Mouse (Mus musculus) limb, embryonic 12.5 days (tissue): ENCODE results near the gene Mecom. TPM values are rescaled to one million over a fixed set of nuclear protein-coding genes. Genes with fewer than 3 reads are reported as not detected.
"Not testable (repeated sequence)": the region's sequence is repeated elsewhere in the genome, so short reads cannot be mapped to it uniquely, and the experiment has no call there.

Source experiments
- ATAC-seq: fragments of 200-750 bp; cut with Nextera tagmentation; 2 replicates; pipeline ENCODE4 v1.8.0; 2017; ENCODE audit warnings: low read depth, moderate TSS enrichment; ENCODE audit not compliant: insufficient number of reproducible peaks, insufficient read depth, low FRiP score, low TSS enrichment
- H3K27ac ChIP-seq: fragments of 300-500 bp; sonication (generic); 2 replicates; pipeline ENCODE4 v1.5.1; 2016; ENCODE audit warnings: mild to moderate bottlenecking, moderate library complexity
- H3K27me3 ChIP-seq: fragments of 300-500 bp; sonication (generic); 2 replicates; pipeline ENCODE4 v1.6.1; 2016; ENCODE audit warnings: mild to moderate bottlenecking, moderate library complexity
- H3K36me3 ChIP-seq: fragments of 300-500 bp; sonication (generic); 2 replicates; pipeline ENCODE4 v1.6.1; 2016; ENCODE audit warnings: mild to moderate bottlenecking, moderate library complexity
- H3K4me1 ChIP-seq: fragments of 300-500 bp; sonication (generic); replicated peaks from 2 replicates; pipeline ENCODE4 v1.6.1; 2016
- H3K4me2 ChIP-seq: fragments of 300-500 bp; sonication (generic); 2 replicates; pipeline ENCODE4 v1.6.1; 2016; ENCODE audit warnings: mild to moderate bottlenecking, moderate library complexity
- H3K4me3 ChIP-seq: fragments of 300-500 bp; sonication (generic); replicated peaks from 2 replicates; pipeline ENCODE4 v1.5.1; 2016; ENCODE audit warnings: mild to moderate bottlenecking
- H3K9ac ChIP-seq: fragments of 300-500 bp; sonication (generic); replicated peaks from 2 replicates; pipeline ENCODE4 v1.6.1; 2016; ENCODE audit warnings: mild to moderate bottlenecking, moderate library complexity
- H3K9me3 ChIP-seq: fragments of 300-500 bp; sonication (generic); 2 replicates; pipeline ENCODE4 v1.6.1; 2016; ENCODE audit warnings: mild to moderate bottlenecking, moderate library complexity
- WGBS: fragments of 180-500 bp; shearing (Covaris S2); methylation state at CpG from one replicate; pipeline ENCODE4 v1.1.7; 2016; 5-methylcytosine and 5-hydroxymethylcytosine counted together
- polyA plus RNA-seq: library from polyadenylated mRNA; unstranded; fragments of >200 nt; fragmentation: Nextera tagmentation; extraction: Ambion mirVana; gene quantifications from 2 replicates; pipeline ENCODE4 v1.2.1, GENCODE M21; 2016

The Mecom gene
- polyA plus RNA-seq, 1 experiment from 2014 or later = 187 TPM

DNA sequence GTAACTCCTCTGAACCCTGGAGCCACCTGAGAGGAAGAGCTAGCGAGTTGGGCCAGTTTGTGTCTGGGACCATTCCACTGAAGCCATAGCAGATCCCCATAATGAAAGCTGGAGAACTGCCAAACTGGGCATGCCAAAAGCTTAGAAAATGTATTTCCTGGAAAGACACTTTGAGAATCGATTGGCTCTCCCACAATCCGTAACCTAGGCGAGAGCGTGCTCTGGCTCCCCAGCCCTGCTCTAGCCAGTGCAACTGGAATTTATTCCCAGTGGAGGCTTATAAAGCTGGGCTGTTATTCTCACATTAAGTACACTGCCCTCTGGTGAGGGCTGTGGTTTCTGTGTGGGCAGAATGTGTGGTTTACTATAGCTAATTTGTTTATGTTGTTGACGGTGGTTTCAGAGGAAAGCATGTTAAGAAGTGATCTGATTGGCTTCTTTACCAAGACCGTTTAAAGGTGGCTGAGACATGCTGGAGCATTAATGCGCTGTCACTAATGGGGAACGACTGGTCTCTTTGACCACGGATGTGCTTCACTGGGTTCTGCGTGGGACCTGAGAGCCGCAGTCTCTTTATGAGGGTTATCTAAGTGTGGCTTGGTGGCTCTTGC is 301.3 kb downstream of the Mecom start:
- Histone ChIP-seq H3K4me3 (no peak overlapping the region), H3K27ac (peak overlapping the region; percentile 75), H3K9ac (no peak overlapping the region), H3K9me3 (no peaks in the 10 kb centered on the region), H3K27me3 (no peaks in the 10 kb centered on the region), H3K36me3 (no peaks in the 10 kb centered on the region), H3K4me1 (peaks cover 67% of the 10 kb centered on the region), H3K4me2 (0 out of 2 replicates have a peak overlapping the region, but pooled peaks have one; percentile 9)
- WGBS = 44% methylated on average over 12 of the region's 12 CpGs
- ATAC-seq = peak; percentile 49; the same call in 1 of the 2 replicates

- Histone ChIP-seq H3K9ac (no peak overlapping the region), H3K36me3 (no peaks in the 10 kb centered on the region), H3K27me3 (no peaks in the 10 kb centered on the region), H3K4me1 (peaks cover 67% of the 10 kb centered on the region), H3K9me3 (no peaks in the 10 kb centered on the region), H3K27ac (peak overlapping the region; percentile 75), H3K4me2 (no peak overlapping the region), H3K4me3 (no peak overlapping the region)
- no peak for ATAC-seq
- 54% methylated on average over 5 of the region's 5 CpGs for WGBS
Observed at GRCm38 (mm10) chr3:30245950-30246349, 301.9 kb downstream of the Mecom start.

DNA sequence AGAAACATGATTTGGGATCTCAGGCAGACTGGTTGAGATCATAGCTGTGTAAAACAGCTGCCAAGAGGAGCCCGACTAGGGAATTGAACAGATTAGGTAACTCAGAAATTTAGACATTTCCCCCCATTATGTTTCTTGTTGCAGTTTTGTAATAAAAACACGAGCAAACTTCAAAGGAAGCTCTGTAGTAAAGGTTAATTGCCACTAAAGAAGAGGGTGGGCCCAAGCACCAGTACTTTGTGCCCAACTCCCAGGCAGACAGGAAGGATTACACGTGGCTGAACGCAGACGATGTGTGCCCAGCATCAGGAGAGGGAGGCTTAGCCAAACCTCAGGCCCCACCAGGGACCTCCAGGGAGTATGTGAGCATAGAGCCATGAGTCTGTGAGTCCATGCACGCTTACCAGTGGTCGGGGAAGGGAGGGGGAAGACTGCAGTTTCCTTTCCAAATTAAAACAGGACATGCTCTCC is 303.4 kb downstream of the Mecom start:
- H3K27me3 ChIP-seq = no peaks in the 10 kb centered on the region
- H3K36me3 ChIP-seq = no peaks in the 10 kb centered on the region
- H3K4me3 ChIP-seq = no peak overlapping the region
- ATAC-seq = peak; percentile 61; the same call in 1 of the 2 replicates
- H3K9ac ChIP-seq = 0 out of 2 replicates have a peak overlapping the region, but pooled peaks have one; percentile 2
- no peak overlapping the region for H3K4me2 ChIP-seq
- H3K4me1 ChIP-seq = peaks cover 66% of the 10 kb centered on the region
- WGBS = 5% methylated on average over 7 of the region's 7 CpGs
- H3K9me3 ChIP-seq = no peaks in the 10 kb centered on the region
- peak overlapping the region; percentile 66 for H3K27ac ChIP-seq

DNA sequence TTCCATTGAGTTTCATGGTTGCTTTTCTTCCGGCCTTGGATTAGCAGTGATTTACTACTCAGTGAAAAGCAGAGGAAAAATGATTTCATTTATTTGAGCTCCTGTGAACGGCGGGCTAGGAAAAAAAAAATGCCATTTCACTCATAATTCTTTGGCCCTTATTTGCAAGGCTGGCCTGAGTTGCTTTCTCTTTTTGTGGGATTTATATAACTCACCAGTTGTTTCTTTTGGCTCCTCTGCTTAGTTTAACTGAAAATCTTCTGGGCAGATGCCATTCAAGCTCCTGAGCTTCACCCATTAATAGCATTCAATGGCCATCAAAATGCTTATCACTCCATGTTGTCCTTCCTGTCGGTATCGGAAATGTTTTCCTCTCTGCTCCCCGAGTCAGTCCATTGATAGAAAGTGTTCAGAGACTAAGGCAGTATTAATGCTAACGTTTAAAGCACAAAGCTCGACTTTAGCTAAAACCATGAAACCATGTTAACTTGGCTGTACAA is 304.0 kb downstream of the Mecom start:
- 39% methylated on average over 8 of the region's 8 CpGs for WGBS
- no peaks in the 10 kb centered on the region for H3K27me3 ChIP-seq
- H3K4me1 ChIP-seq = peaks cover 60% of the 10 kb centered on the region
- H3K27ac ChIP-seq = peak overlapping the region; percentile 66
- ATAC-seq = no peak
- H3K36me3 ChIP-seq = no peaks in the 10 kb centered on the region
- H3K4me2 ChIP-seq = no peak overlapping the region
- H3K9me3 ChIP-seq = no peaks in the 10 kb centered on the region
- no peak overlapping the region for H3K9ac ChIP-seq
- H3K4me3 ChIP-seq = no peak overlapping the region

GRCm38 (mm10) chr3:30239416-30239815 is 308.4 kb downstream of the Mecom start:
- Histone ChIP-seq H3K27me3 (no peaks in the 10 kb centered on the region), H3K4me1 (peaks cover 17% of the 10 kb centered on the region), H3K36me3 (peaks cover 4% of the 10 kb centered on the region; the same call in 1 of the 2 replicates), H3K9ac (no peak overlapping the region), H3K9me3 (no peaks in the 10 kb centered on the region), H3K4me2 (no peak overlapping the region), H3K4me3 (no peak overlapping the region), H3K27ac (no peak overlapping the region)
- no peak for ATAC-seq
- WGBS = 68% methylated on average over 1 of the region's 1 CpGs

- H3K27me3 ChIP-seq = no peaks in the 10 kb centered on the region
- no peak overlapping the region for H3K9ac ChIP-seq
- H3K27ac ChIP-seq = no peak overlapping the region
- H3K4me1 ChIP-seq = peaks cover 8% of the 10 kb centered on the region
- H3K9me3 ChIP-seq = no peaks in the 10 kb centered on the region
- H3K4me2 ChIP-seq = no peak overlapping the region
- ATAC-seq = no peak
- H3K4me3 ChIP-seq = no peak overlapping the region
- H3K36me3 ChIP-seq = peaks cover 4% of the 10 kb centered on the region; the same call in 1 of the 2 replicates
- 91% methylated on average over 5 of the region's 5 CpGs for WGBS
Observed at GRCm38 (mm10) chr3:30237493-30237892, 310.3 kb downstream of the Mecom start.

DNA sequence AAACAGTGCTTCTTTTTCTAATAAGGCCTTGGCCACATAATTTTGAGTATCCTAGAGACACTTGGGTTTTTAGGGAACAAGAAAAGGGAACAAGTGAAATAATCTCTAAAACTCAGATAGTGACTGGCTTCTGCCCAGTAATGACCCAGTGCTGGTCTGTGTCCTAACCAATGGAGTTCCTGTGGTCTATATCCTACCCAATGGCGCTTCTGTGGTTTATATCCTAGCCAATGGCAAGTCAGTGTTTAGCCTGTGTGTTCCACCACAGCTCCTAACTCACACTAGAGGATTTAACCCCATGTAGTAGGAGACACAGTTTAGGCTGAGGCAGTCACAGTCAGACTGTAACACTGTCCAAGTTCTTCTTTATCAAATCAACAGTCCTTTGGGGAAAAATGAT is 313.8 kb downstream of the Mecom start:
- H3K4me3 ChIP-seq = no peak overlapping the region
- no peak overlapping the region for H3K9ac ChIP-seq
- no peak for ATAC-seq
- H3K4me1 ChIP-seq = peaks cover 10% of the 10 kb centered on the region
- 79% methylated on average over 1 of the region's 1 CpGs for WGBS
- peak overlapping the region; percentile 62; the same call in 1 of the 2 replicates for H3K27ac ChIP-seq
- H3K27me3 ChIP-seq = no peaks in the 10 kb centered on the region
- peaks cover 16% of the 10 kb centered on the region; the same call in 1 of the 2 replicates for H3K36me3 ChIP-seq
- H3K4me2 ChIP-seq = no peak overlapping the region
- H3K9me3 ChIP-seq = no peaks in the 10 kb centered on the region

DNA sequence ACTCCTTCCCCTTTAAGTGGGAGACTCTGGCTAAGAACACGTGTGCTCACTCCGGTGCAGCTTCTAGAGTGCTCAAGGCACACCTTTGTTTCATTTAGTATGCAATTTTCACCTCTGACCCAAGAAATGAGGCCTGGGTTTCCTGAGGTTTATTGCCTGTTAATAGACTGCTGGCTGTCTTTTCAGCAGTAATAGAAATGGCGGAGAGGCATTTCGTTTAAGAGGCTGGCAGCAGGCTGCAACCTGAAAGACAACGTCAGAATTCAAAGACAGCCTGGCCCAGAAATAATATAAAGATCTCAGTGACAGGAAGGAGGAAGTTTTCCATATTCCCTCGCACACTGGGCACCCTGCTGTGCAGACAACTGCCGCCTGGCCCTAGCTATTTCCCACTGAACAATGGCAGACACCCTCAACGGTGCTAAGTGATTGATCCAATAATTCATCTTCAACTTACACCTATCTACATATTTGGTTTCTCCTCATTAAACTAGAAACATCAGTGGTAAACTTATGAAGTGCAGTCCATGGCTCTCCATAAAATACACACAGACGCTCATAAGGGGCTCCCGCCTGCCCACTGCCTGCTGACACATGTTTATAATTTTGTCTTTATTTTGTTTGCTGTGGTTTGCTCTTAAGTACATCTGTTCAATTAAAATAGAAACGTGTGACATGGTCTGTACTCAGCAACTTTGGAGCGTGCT is 319.7 kb downstream of the Mecom start:
- no peaks in the 10 kb centered on the region for H3K9me3 ChIP-seq
- 0 out of 2 replicates have a peak, but pooled peaks cover 12% of the 10 kb centered on the region for H3K36me3 ChIP-seq
- no peaks in the 10 kb centered on the region for H3K27me3 ChIP-seq
- H3K9ac ChIP-seq = no peak overlapping the region
- 16% methylated on average over 12 of the region's 12 CpGs for WGBS
- peak overlapping the region; percentile 79 for H3K27ac ChIP-seq
- peak overlapping the region; percentile 28 for H3K4me2 ChIP-seq
- peak; percentile 83 for ATAC-seq
- H3K4me3 ChIP-seq = no peak overlapping the region
- H3K4me1 ChIP-seq = peaks cover 50% of the 10 kb centered on the region

GRCm38 (mm10) chr3:30226928-30227370 is 320.9 kb downstream of the Mecom start:
- no peaks in the 10 kb centered on the region for H3K9me3 ChIP-seq
- H3K4me3 ChIP-seq = no peak overlapping the region
- H3K36me3 ChIP-seq = 0 out of 2 replicates have a peak, but pooled peaks cover 12% of the 10 kb centered on the region
- H3K4me1 ChIP-seq = peaks cover 61% of the 10 kb centered on the region
- H3K4me2 ChIP-seq = peak overlapping the region; percentile 28
- H3K27ac ChIP-seq = peak overlapping the region; percentile 79
- peak; percentile 69 for ATAC-seq
- H3K9ac ChIP-seq = no peak overlapping the region
- WGBS = 24% methylated on average over 13 of the region's 13 CpGs
- no peaks in the 10 kb centered on the region for H3K27me3 ChIP-seq

- H3K27me3 ChIP-seq, H3K27ac ChIP-seq, ATAC-seq, H3K4me3 ChIP-seq, H3K9me3 ChIP-seq, H3K36me3 ChIP-seq, H3K9ac ChIP-seq, H3K4me2 ChIP-seq: not testable (repeated sequence)
- 72% methylated on average over 6 of the region's 6 CpGs for WGBS
- peaks cover 76% of the 10 kb centered on the region for H3K4me1 ChIP-seq
Observed at GRCm38 (mm10) chr3:30225200-30225599, 322.6 kb downstream of the Mecom start.

DNA sequence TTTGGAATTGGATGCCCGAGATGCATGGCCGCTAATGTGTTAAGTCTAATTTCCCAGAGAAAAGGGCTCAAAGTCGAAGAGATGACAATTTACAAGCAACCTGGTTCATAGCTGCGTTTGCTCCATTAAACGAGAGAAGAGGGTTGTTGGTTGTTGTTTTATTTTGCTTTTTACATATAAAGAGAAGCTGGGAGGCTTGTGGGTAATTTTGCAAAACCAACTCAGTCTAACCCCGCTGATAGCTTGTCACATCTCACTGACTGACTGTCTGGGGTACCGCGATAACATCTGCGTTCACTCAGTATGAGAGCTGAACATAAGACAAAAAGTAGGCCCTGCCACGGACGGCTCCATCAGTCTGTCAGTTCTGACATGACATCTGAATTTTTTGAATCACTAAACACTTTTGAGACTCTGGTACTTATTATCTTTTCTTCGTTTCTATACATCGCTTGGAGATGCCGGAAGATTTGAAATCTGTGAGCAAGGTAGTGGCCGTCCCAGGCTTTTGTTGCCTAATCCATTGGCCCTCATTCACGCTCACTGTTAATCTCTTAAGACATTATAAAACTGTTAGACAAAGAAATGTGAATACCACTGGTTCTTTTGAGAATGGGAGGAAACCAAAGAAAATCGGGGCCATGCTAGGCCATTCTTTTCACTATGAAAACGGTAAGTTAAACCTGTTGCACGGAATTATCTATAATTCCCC is 327.0 kb downstream of the Mecom start:
- Histone ChIP-seq H3K4me3 (no peak overlapping the region), H3K27me3 (no peaks in the 10 kb centered on the region), H3K27ac (peak overlapping the region; percentile 87), H3K4me2 (peak overlapping the region; percentile 8; the same call in 1 of the 2 replicates), H3K4me1 (peaks cover 68% of the 10 kb centered on the region), H3K9ac (0 out of 2 replicates have a peak overlapping the region, but pooled peaks have one; percentile 12), H3K36me3 (no peaks in the 10 kb centered on the region), H3K9me3 (no peaks in the 10 kb centered on the region)
- no peak for ATAC-seq
- 25% methylated on average over 19 of the region's 19 CpGs for WGBS
